Mouse (Mus musculus) forebrain, embryonic 14.5 days (tissue): Measurements from ENCODE around the gene Dnal1. TPM values are rescaled to one million over a fixed set of nuclear protein-coding genes. Genes with fewer than 3 reads are reported as not detected.

Experiments used
- ATAC-seq: fragments of 200-750 bp; cut with Nextera tagmentation; 2 replicates; pipeline ENCODE4 v1.8.0; 2017; ENCODE audit warnings: mild to moderate bottlenecking, moderate library complexity
- DNase-seq: peaks from one replicate; pipeline ENCODE4 v3.0.0-alpha.2; 2015; ENCODE audit warnings: low spot score
- H3K27ac ChIP-seq: fragments of 300-500 bp; sonication (generic); 2 replicates; pipeline ENCODE4 v1.5.1; 2014; ENCODE audit warnings: low read depth, mild to moderate bottlenecking, control low read depth, low read length, moderate library complexity
- H3K27me3 ChIP-seq: fragments of 300-500 bp; sonication (generic); replicated peaks from 2 replicates; pipeline ENCODE4 v1.6.1; 2014; ENCODE audit warnings: low read length, control low read depth, mixed read lengths; ENCODE audit not compliant: control insufficient read depth, insufficient read depth
- H3K36me3 ChIP-seq: fragments of 300-500 bp; sonication (generic); 2 replicates; pipeline ENCODE4 v1.6.1; 2014; ENCODE audit warnings: low read length, control low read depth; ENCODE audit not compliant: control insufficient read depth, insufficient read depth
- H3K4me1 ChIP-seq: fragments of 300-500 bp; sonication (generic); 2 replicates; pipeline ENCODE4 v1.6.1; 2014; ENCODE audit warnings: antibody characterized with exemption, low read length, control low read depth; ENCODE audit not compliant: control insufficient read depth, insufficient read depth
- H3K4me2 ChIP-seq: fragments of 300-500 bp; sonication (generic); 2 replicates; pipeline ENCODE4 v1.6.1; 2014; ENCODE audit warnings: mild to moderate bottlenecking, control low read depth, low read length
- H3K4me3 ChIP-seq: fragments of 300-500 bp; sonication (generic); 2 replicates; pipeline ENCODE4 v1.5.1; 2014; ENCODE audit warnings: low read depth, low read length, control low read depth
- H3K9ac ChIP-seq: fragments of 300-500 bp; sonication (generic); 2 replicates; pipeline ENCODE4 v1.6.1; 2014; ENCODE audit warnings: mild to moderate bottlenecking, low read length, control low read depth, moderate library complexity
- H3K9me3 ChIP-seq: fragments of 300-500 bp; sonication (generic); replicated peaks from 2 replicates; pipeline ENCODE4 v1.6.1; 2016; ENCODE audit warnings: low read length, control low read depth, mixed read lengths; ENCODE audit not compliant: control insufficient read depth
- WGBS: fragments of 180-500 bp; shearing (Covaris S2); extraction: QIAGEN DNeasy Blood & Tissue Kit; methylation state at CpG from one replicate; pipeline ENCODE4 v1.1.7; 2014; 5-methylcytosine and 5-hydroxymethylcytosine counted together
- polyA plus RNA-seq: library from polyadenylated mRNA; unstranded; fragments of >200 nt; fragmentation: Nextera tagmentation; extraction: Ambion mirVana; gene quantifications from 2 replicates; pipeline ENCODE4 v1.2.1, GENCODE M21; 2014

Dnal1 gene
- polyA plus RNA-seq, 1 experiment from 2014 or later: 6.6 TPM

GRCm38 (mm10) chr12:84152352-84153190 is 38.4 kb downstream of the Dnal1 start:
- H3K27ac ChIP-seq: no peak overlapping the region
- peaks cover 4% of the 10 kb centered on the region; the same call in 1 of the 2 replicates for H3K4me1 ChIP-seq
- peaks cover 58% of the 10 kb centered on the region for H3K36me3 ChIP-seq
- H3K9me3 ChIP-seq: no peaks in the 10 kb centered on the region
- no peak overlapping the region for H3K9ac ChIP-seq
- no peaks in the 10 kb centered on the region for H3K27me3 ChIP-seq
- no peak for DNase-seq
- no peak overlapping the region for H3K4me3 ChIP-seq
- no peak for ATAC-seq
- no peak overlapping the region for H3K4me2 ChIP-seq
- 76% methylated on average over 32 of the region's 32 CpGs for WGBS

- Histone ChIP-seq H3K9ac (no peak overlapping the region), H3K4me1 (peaks cover 4% of the 10 kb centered on the region; the same call in 1 of the 2 replicates), H3K27me3 (no peaks in the 10 kb centered on the region), H3K27ac (no peak overlapping the region), H3K4me3 (no peak overlapping the region), H3K4me2 (no peak overlapping the region), H3K9me3 (no peaks in the 10 kb centered on the region), H3K36me3 (peaks cover 65% of the 10 kb centered on the region)
- WGBS: 86% methylated on average over 6 of the region's 6 CpGs
- DNase-seq (no peak), ATAC-seq (no peak)
Observed at GRCm38 (mm10) chr12:84153414-84153813, 39.2 kb downstream of the Dnal1 start.

GRCm38 (mm10) chr12:84154786-84155522 is 40.8 kb downstream of the Dnal1 start:
- H3K9ac ChIP-seq: no peak overlapping the region
- peaks cover 81% of the 10 kb centered on the region for H3K36me3 ChIP-seq
- DNase-seq (no peak), ATAC-seq (no peak)
- no peaks in the 10 kb centered on the region for H3K9me3 ChIP-seq
- H3K4me2 ChIP-seq: no peak overlapping the region
- no peak overlapping the region for H3K27ac ChIP-seq
- H3K4me3 ChIP-seq: no peak overlapping the region
- no peaks in the 10 kb centered on the region for H3K27me3 ChIP-seq
- WGBS: 84% methylated on average over 11 of the region's 11 CpGs
- no peaks in the 10 kb centered on the region for H3K4me1 ChIP-seq

GRCm38 (mm10) chr12:84155523-84155871 is 41.3 kb downstream of the Dnal1 start:
- no peaks in the 10 kb centered on the region for H3K4me1 ChIP-seq
- peaks cover 86% of the 10 kb centered on the region for H3K36me3 ChIP-seq
- DNase-seq (no peak), ATAC-seq (no peak)
- H3K9ac ChIP-seq: no peak overlapping the region
- WGBS: 91% methylated on average over 2 of the region's 2 CpGs
- no peak overlapping the region for H3K4me3 ChIP-seq
- no peak overlapping the region for H3K27ac ChIP-seq
- no peaks in the 10 kb centered on the region for H3K27me3 ChIP-seq
- H3K9me3 ChIP-seq: no peaks in the 10 kb centered on the region
- no peak overlapping the region for H3K4me2 ChIP-seq

- no peak for DNase-seq
- no peaks in the 10 kb centered on the region for H3K4me1 ChIP-seq
- peaks cover 81% of the 10 kb centered on the region for H3K36me3 ChIP-seq
- ATAC-seq: no peak
- no peak overlapping the region for H3K4me2 ChIP-seq
- WGBS: 94% methylated on average over 18 of the region's 18 CpGs
- no peak overlapping the region for H3K9ac ChIP-seq
- no peaks in the 10 kb centered on the region for H3K9me3 ChIP-seq
- no peaks in the 10 kb centered on the region for H3K27me3 ChIP-seq
- no peak overlapping the region for H3K4me3 ChIP-seq
- H3K27ac ChIP-seq: no peak overlapping the region
Observed at GRCm38 (mm10) chr12:84156210-84156609, 42.0 kb downstream of the Dnal1 start.

GRCm38 (mm10) chr12:84158156-84158555 is 44.0 kb downstream of the Dnal1 start:
- Histone ChIP-seq H3K9me3 (no peaks in the 10 kb centered on the region), H3K27me3 (no peaks in the 10 kb centered on the region), H3K36me3 (peaks cover 66% of the 10 kb centered on the region), H3K4me1 (no peaks in the 10 kb centered on the region), H3K4me3 (no peak overlapping the region), H3K4me2 (no peak overlapping the region), H3K9ac (no peak overlapping the region), H3K27ac (no peak overlapping the region)
- no peak for DNase-seq
- 91% methylated on average over 14 of the region's 14 CpGs for WGBS
- ATAC-seq: no peak

- no peak overlapping the region for H3K27ac ChIP-seq
- no peaks in the 10 kb centered on the region for H3K4me1 ChIP-seq
- peaks cover 49% of the 10 kb centered on the region for H3K36me3 ChIP-seq
- no peak overlapping the region for H3K9ac ChIP-seq
- no peaks in the 10 kb centered on the region for H3K9me3 ChIP-seq
- WGBS: 98% methylated on average over 8 of the region's 8 CpGs
- H3K27me3 ChIP-seq: no peaks in the 10 kb centered on the region
- no peak for DNase-seq
- no peak for ATAC-seq
- H3K4me2 ChIP-seq: no peak overlapping the region
- no peak overlapping the region for H3K4me3 ChIP-seq
Observed at GRCm38 (mm10) chr12:84160491-84160890, 46.3 kb downstream of the Dnal1 start.

- no peak overlapping the region for H3K9ac ChIP-seq
Observed at GRCm38 (mm10) chr12:84161116-84161515, 47.0 kb downstream of the Dnal1 start.

More at GRCm38 (mm10) chr12:84161116-84161515, 47.0 kb downstream of the Dnal1 start:
- ATAC-seq (no peak), DNase-seq (no peak)
- Histone ChIP-seq H3K27me3 (no peaks in the 10 kb centered on the region), H3K36me3 (peaks cover 44% of the 10 kb centered on the region), H3K4me2 (no peak overlapping the region), H3K9me3 (no peaks in the 10 kb centered on the region), H3K4me3 (no peak overlapping the region), H3K27ac (no peak overlapping the region), H3K4me1 (no peaks in the 10 kb centered on the region)
- WGBS: 77% methylated on average over 8 of the region's 8 CpGs
